Mouse (Mus musculus): ENCODE measurements around the gene Nup133.

Gene Nup133

DNA sequence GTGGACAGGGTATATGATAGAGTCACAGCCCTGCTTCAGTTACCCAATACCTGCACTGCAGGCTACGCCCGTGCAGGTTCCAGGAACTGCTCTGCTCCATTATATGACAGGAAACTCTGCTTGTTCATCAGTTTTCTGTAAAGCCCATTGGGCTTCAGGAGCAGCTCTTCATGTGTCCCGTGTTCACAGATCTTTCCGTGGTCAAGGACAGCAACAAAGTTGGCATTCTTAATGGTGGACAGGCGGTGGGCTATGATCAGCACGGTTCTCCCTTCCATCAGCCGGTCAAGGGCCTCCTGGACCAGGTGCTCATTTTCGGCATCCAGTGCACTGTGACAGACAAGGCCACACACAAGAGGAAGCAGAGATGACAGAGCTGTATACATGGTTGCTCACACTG lies 5.2 kb upstream of the Nup133 start:
- DNase-seq (ENCODE audit: low read depth, low spot score): no peak

DNA sequence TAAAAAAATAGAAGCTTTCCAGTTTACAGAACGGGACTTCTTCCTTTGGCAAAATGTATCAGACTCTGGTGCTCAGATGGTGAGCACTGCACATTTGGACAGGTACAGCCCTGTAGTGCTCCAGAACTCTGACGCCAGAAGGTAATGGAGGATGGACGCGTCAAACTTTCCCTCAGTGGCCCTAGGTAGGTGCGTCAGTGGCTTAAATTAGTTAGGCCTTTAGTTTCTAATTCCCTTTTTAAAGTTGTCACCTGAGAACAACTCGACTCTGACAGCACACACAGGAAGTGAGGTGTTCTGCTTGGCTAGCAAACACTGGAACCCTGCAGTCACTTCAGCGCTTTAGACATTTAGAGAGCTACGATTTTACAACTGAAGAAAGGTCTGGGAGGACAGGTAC lies 4.6 kb upstream of the Nup133 start:
- no peak for DNase-seq (ENCODE audit: low read depth, low spot score)

GRCm38 (mm10) chr8:123950077-123950802 lies 1.2 kb upstream of the Nup133 start:
- DNase-seq (ENCODE audit: low read depth, low spot score): peak; percentile 85

- no peak for DNase-seq (ENCODE audit: low read depth, low spot score)
Observed at GRCm38 (mm10) chr8:123949686-123949986, 571 bp upstream of the Nup133 start.

GRCm38 (mm10) chr8:123929026-123929425 lies 20.0 kb downstream of the Nup133 start:
- DNase-seq (ENCODE audit: low read depth, low spot score): no peak

GRCm38 (mm10) chr8:123925671-123926070 lies 23.4 kb downstream of the Nup133 start:
- no peak for DNase-seq (ENCODE audit: low read depth, low spot score)

DNA sequence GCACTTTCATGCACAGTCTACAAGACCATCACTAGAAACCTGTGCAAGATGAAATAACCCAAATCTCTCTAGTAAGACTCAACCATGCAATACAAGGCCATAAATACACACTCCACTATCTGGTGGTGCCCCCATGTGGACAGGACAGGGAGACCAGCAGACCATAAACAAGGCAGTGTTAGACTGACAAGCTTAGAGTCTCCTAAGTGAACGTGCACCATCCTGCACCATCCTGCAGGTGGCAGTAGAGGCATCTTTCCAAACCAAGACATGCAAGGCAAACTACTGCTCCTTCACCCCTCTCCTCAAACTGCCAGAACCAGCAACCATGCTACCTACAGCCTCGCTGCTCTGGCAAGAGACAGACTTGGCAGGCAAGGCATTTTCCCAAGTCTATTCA lies 24.3 kb downstream of the Nup133 start:
- peak; percentile 95 for DNase-seq (ENCODE audit: low read depth, low spot score)

- DNase-seq (ENCODE audit: low read depth, low spot score): no peak
Observed at GRCm38 (mm10) chr8:123914635-123915034, 34.4 kb downstream of the Nup133 start.

DNA sequence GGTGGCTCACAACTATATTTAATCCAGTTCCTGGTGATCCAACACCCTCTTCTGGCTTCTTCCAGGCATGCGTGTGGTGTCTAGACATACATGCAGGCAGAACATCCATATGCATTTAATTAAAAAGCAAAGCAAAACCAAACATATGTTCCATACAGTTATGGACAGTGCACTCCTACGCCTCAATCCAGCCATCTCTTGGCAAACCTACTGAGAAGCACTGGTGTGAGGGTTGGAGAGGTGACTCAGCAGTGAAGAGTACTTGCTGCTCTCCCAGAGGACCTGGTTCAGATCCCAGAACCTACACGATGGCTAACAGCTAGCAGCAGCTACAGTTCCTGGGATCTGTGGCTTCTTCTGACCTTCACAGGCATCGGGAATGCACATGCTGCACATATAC lies 36.8 kb downstream of the Nup133 start:
- DNase-seq (ENCODE audit: low read depth, low spot score): peak; percentile 81

DNA sequence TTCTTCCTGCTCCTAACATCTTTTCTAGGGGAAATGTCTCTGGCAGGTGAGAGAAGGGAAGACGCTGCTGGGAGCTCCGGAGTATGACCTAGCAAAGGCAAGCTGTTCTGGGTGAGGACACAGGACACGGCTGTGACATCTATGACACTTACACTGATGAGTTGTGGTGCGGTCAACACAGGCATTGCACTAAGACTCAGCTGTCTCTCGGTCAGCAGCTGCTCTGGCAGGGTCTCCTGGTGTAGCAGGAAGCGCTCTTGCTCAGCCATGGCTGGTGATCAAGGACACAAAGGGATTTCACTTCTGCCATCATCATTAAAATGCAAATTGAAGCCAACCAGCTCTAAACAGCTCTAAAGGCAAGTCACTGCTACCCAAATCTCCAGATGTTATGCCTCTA lies 41.5 kb downstream of the Nup133 start:
- DNase-seq (ENCODE audit: low read depth, low spot score): no peak

DNA sequence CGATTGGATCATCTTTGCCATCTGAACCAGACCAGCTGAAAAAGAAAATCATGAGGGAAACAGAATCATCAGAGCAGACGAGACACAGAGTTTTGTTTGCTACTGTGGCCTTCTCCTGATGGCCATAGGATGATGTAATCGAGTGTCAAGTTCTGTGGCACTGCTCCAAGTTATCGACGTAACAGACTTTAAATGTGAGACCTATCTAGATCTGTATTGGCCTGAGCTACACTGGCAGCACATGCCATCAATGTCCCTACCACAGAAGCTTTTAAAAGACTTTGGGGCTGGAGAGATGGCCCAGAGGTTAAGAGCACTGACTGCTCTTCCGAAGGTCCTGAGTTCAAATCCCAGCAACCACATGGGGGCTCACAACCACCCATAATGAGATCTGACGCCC lies 46.4 kb downstream of the Nup133 start:
- DNase-seq (ENCODE audit: low read depth, low spot score): no peak

GRCm38 (mm10) chr8:123899366-123899765 lies 49.7 kb downstream of the Nup133 start:
- peak; percentile 75 for DNase-seq (ENCODE audit: low read depth, low spot score)

DNA sequence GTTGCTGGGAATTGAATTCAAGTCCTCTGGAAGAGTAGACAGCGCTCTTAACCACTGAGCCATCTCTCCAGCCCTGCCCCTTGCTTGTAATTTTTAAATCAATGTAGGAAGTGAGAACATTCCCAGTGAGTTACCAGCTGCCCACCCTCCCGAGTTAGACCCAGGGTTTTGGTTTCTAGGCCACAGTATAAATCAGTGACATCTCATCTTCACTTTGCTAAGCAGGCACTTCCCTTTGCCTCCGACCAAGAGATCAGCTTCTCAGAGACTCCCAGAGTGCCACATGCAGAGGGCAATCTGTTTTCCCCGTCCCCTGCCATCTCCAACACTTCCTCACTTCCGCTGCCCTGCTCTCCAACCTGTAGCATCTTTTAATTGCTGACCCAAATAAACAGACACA lies 50.5 kb downstream of the Nup133 start:
- DNase-seq (ENCODE audit: low read depth, low spot score): peak; percentile 69

- DNase-seq (ENCODE audit: low read depth, low spot score): no peak
Observed at GRCm38 (mm10) chr8:123896774-123897173, 52.3 kb downstream of the Nup133 start.

GRCm38 (mm10) chr8:123896366-123896761 lies 52.7 kb downstream of the Nup133 start:
- no peak for DNase-seq (ENCODE audit: low read depth, low spot score)

GRCm38 (mm10) chr8:123895680-123896365 lies 53.2 kb downstream of the Nup133 start:
- DNase-seq (ENCODE audit: low read depth, low spot score): peak; percentile 63

DNA sequence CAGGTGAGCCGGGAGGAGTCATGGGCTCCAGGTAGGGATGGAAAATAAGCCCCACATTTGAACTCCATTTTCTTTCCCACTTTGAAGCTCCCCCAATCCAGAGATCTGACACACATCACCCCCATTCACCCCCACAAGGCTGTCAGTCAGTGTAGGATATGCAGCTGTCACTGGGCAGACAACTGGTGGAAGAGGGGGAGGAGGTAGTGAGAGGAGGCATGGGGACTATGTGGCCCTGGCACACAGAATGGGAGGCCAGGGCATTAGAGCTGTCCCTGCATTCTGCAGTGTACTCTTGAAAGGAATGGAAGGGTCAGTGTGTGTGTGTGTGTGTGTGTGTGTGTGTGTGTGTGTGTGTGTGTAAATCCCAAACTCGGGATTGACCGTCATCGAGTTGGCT lies 53.8 kb downstream of the Nup133 start:
- DNase-seq (ENCODE audit: low read depth, low spot score): no peak

- no peak for DNase-seq (ENCODE audit: low read depth, low spot score)
Observed at GRCm38 (mm10) chr8:123894502-123895097, 54.5 kb downstream of the Nup133 start, which contains the start of gene Acta1. Gene Acta1 (minus strand): TSS chr8:123894751.

DNA sequence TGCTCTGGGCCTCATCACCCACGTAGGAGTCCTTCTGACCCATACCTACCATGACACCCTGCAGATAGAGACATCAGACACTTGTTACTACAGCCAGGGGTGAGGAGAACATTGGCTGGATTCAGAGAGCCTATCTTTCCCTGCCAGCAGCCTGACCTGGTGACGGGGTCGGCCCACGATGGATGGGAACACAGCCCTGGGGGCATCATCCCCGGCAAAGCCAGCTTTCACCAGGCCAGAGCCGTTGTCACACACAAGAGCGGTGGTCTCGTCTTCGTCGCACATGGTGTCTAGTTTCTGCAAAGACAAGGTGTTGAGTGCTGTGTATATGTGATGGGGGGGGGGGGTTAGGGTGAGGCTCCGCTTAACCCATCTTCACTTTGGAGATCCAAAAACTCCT lies 55.7 kb downstream of the Nup133 start:
- no peak for DNase-seq (ENCODE audit: low read depth, low spot score)

DNA sequence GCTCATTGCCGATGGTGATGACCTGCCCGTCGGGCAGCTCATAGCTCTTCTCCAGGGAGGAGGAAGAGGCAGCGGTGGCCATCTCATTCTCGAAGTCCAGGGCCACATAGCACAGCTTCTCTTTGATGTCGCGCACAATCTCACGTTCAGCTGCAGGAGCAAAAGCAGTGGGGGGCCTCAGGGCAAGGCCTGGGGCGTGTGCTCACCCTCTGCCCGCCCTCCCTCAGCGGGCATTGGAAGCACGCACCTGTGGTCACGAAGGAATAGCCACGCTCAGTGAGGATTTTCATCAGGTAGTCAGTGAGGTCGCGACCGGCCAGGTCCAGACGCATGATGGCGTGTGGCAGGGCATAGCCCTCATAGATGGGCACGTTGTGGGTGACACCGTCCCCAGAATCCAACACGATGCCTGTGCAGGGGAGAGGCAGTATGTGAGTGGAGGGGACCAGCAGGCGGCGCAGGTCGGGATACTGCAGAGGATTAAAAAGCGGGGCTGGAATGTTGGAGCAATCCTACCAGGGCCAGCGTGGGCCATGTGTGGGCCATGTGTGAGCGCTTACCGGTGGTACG lies 56.4 kb downstream of the Nup133 start:
- DNase-seq (ENCODE audit: low read depth, low spot score): peak; percentile 66

GRCm38 (mm10) chr8:123891883-123892585 lies 57.0 kb downstream of the Nup133 start:
- peak; percentile 96 for DNase-seq (ENCODE audit: low read depth, low spot score)

DNA sequence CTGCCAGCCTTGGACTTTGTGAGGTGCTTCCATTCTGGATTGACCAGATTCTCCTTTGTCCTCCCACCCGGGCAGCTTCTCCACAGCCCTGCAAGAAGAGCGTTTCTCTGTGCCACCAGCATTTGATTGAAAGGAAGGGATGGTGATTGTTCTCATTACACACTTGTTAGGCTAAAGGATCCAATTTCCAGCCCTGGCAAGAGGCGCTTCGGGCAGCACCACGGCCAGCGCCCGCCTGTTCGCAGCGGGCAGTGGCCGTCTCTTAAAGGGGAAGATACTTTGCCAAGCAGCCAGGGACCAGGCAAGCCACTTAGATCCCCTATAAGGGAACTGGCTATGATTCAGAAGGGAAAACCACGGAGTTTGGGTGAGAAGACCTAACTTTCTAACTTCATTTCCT lies 57.8 kb downstream of the Nup133 start:
- peak; percentile 87 for DNase-seq (ENCODE audit: low read depth, low spot score)

Data from brain, adult 2 months (tissue).